Mouse (Mus musculus) G1E (cell line): Measurements from ENCODE around the gene Psmb1.

ENCODE experiments used
- CTCF ChIP-seq: IDR thresholded peaks from 2 replicates; pipeline ENCODE4 v1.5.1; 2012; ENCODE audit warnings: low read depth, low read length, inconsistent platforms, mixed read lengths
- GATA1 ChIP-seq: IDR thresholded peaks from 2 replicates; pipeline ENCODE4 v1.6.1; 2012; ENCODE audit warnings: borderline replicate concordance, low read length, inconsistent platforms, mixed read lengths

DNA sequence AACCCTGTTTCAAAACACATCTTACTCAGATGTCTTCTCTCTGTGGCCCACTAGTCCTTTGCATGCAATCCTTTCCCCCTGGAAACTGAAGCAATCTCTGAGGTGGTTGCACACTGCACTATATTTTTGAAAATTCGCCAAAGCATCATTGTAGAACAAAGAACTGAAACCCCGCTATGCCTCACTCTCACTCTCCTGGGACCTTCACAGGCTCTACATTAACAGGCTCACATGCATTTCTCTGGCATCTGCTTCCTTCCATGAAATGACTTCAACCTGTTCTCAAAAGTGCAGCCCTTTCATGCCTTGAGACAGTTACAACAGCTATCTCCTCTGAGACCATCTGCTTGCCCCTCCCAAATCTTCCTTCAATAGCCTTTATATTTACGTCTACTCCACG lies 46.9 kb upstream of the Psmb1 start:
- no peak for TF ChIP-seq CTCF
- no peak for TF ChIP-seq GATA1
